Mouse (Mus musculus) C2C12 (cell line): ENCODE measurements at regions not wholly inside any gene's neighbourhood (a gene's known extent, or its start where the extent isn't known, plus 50 kb on each side); places are given as distances from the start of the nearest gene placed in this dataset.
A peak's percentile ranks its signal among the peaks of the same experiment; 100 is the strongest.

ENCODE experiments used
- CEBPB ChIP-seq: IDR thresholded peaks from one replicate; pipeline ENCODE4 v1.6.1; 2011; ENCODE audit warnings: low read depth, mild to moderate bottlenecking, control low read depth, moderate library complexity
- CTCF ChIP-seq: IDR thresholded peaks from one replicate; pipeline ENCODE4 v1.5.1; 2011; ENCODE audit not compliant: control insufficient read depth, insufficient read depth, insufficient read length
- MAX ChIP-seq: IDR thresholded peaks from one replicate; pipeline ENCODE4 v1.6.1; 2011; ENCODE audit warnings: mild to moderate bottlenecking, control low read depth
- MYOD1 ChIP-seq: IDR thresholded peaks from one replicate; pipeline ENCODE4 v1.6.1; 2011; ENCODE audit warnings: low read depth; ENCODE audit not compliant: control insufficient read depth, insufficient read length
- USF1 ChIP-seq: IDR thresholded peaks from one replicate; pipeline ENCODE4 v1.6.1; 2011; ENCODE audit warnings: low read depth, mild to moderate bottlenecking, control low read depth, moderate library complexity

DNA sequence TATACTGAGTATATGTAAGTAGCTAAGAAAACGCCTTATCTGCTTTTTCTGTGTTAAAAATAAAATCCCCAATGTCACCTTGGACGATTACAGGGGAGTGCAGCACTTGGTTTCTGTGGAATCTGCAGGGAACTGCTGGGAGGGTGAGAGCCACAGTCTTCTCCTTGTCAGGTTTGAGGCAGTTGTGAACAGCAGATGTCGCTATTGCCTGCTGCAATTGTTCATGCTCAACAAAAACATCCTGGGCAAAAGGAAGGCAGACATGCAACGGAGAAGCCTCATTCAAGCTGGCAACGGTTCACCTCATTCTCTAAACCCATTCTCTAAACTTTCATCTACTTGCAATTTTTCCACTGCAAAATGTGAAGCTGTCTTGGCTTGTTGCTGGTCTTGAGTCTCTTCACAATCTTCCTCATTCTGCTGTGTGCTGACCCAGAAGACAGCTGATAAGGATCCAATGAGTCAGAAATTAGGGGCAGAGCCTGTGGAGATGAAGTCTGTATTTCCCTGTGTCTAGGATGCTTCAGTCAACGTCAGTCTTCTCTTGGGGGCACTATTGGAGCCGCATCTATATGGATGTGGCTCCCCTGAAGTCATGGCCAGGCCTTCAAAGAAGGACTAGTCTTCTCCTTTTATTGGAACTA, 112.6 kb upstream of the Rapgef5 start:
- TF ChIP-seq CTCF: peak; percentile 48
- TF ChIP-seq USF1: no peak
- no peak for TF ChIP-seq CEBPB
- no peak for TF ChIP-seq MYOD1
- TF ChIP-seq MAX: no peak
